Mouse (Mus musculus) heart, adult 2 months (tissue): ENCODE data around the gene Rpl15. TPM values are rescaled to one million over a fixed set of nuclear protein-coding genes. Genes with fewer than 3 reads are reported as not detected.

ENCODE experiments used
- DNase-seq, 2 experiments: peaks; one replicate each; pipeline ENCODE4 v3.0.0; 2021
- H3K27ac ChIP-seq: fragments of 200-600 bp; 2 replicates; pipeline ENCODE4 v1.8.1; 2022
- H3K27me3 ChIP-seq: fragments of 200-500 bp; 2 replicates; pipeline ENCODE4 v1.6.1; 2012; ENCODE audit warnings: mild to moderate bottlenecking, low read length, inconsistent platforms, mixed read lengths; ENCODE audit not compliant: control insufficient read depth, insufficient read depth
- H3K36me3 ChIP-seq: fragments of 200-500 bp; 2 replicates; pipeline ENCODE4 v1.6.1; 2012; ENCODE audit warnings: low read length, inconsistent platforms; ENCODE audit not compliant: control insufficient read depth, insufficient read depth
- H3K4me1 ChIP-seq: fragments of 200-500 bp; 2 replicates; pipeline ENCODE4 v1.6.1; 2011; ENCODE audit warnings: low read length; ENCODE audit not compliant: control insufficient read depth, insufficient read depth
- H3K4me3 ChIP-seq: fragments of 200-600 bp; 2 replicates; pipeline ENCODE4 v1.8.1; 2022
- H3K79me2 ChIP-seq: fragments of 200-500 bp; replicated peaks from 2 replicates; pipeline ENCODE4 v1.6.1; 2012; ENCODE audit warnings: mild to moderate bottlenecking, inconsistent platforms, low read length, moderate library complexity, mixed read lengths; ENCODE audit not compliant: control insufficient read depth, insufficient read depth
- H3K9ac ChIP-seq: fragments of 200-500 bp; 2 replicates; pipeline ENCODE4 v1.6.1; 2012; ENCODE audit warnings: low read depth, mild to moderate bottlenecking, control low read depth, inconsistent platforms, low read length, mixed read lengths
- CTCF ChIP-seq: fragments of 200-600 bp; IDR thresholded peaks from 2 replicates; pipeline ENCODE4 v1.8.1; 2022; ENCODE audit warnings: antibody characterized with exemption, mild to moderate bottlenecking, moderate library complexity
- EP300 ChIP-seq: fragments of 200-500 bp; IDR thresholded peaks from 2 replicates; pipeline ENCODE4 v1.6.1; 2011; ENCODE audit warnings: low read depth, low read length, control low read depth; ENCODE audit not compliant: insufficient read depth
- POLR2A ChIP-seq: fragments of 200-500 bp; IDR thresholded peaks from 2 replicates; pipeline ENCODE4 v1.6.1; 2011; ENCODE audit warnings: mild to moderate bottlenecking, low read depth, low read length, control low read depth; ENCODE audit not compliant: insufficient read depth
- WGBS: fragments of 180-500 bp; shearing (Covaris S2); methylation state at CpG from one replicate; pipeline ENCODE4 v1.1.7; 2018; 5-methylcytosine and 5-hydroxymethylcytosine counted together
- intact Hi-C: fragments of 180-260 bp; cut with DNase I; formaldehyde crosslinking; loops from one replicate; pipeline ENCODE4 v1.15.1; 2025
- polyA plus RNA-seq: library from polyadenylated mRNA; depleted of rRNA; stranded (reverse); fragments of >200 nt; gene quantifications from 2 replicates; pipeline ENCODE4 v1.2.3, GENCODE M21; 2012; rRNA removed
- total RNA-seq, 2 experiments: library from RNA; stranded (reverse); gene quantifications; 2 replicates each; pipeline ENCODE4 v1.2.3; 2021

Rpl15 gene
- total and polyA plus RNA-seq, 3 experiments = 160 to 586 (median 499) TPM

- Histone ChIP-seq H3K79me2 (peaks cover 14% of the 10 kb centered on the region), H3K9ac (no peak overlapping the region), H3K27me3 (no peaks in the 10 kb centered on the region), H3K36me3 (peaks cover 41% of the 10 kb centered on the region), H3K4me1 (peaks cover 10% of the 10 kb centered on the region), H3K27ac (no peak overlapping the region), H3K4me3 (no peak overlapping the region)
- 73% methylated on average over 6 of the region's 6 CpGs for WGBS
- no peak for TF ChIP-seq POLR2A
- no peak for TF ChIP-seq EP300
- no peak for TF ChIP-seq CTCF
- intact Hi-C loops = no loop called here
- DNase-seq = no peak
Measured at GRCm38 (mm10) chr14:18221977-18222376, 49.2 kb downstream of the Rpl15 start.

Other genes starting within 250 kb of the Rpl15 start
- 100 to 1,000 TPM in 1 of 2 experiments, 10 to 100 TPM in 1; 32.3 to 104 TPM for gene Nr1d2, start 32.3 kb downstream of the Rpl15 start, total RNA-seq
- 17.3 and 27.4 TPM in 2 replicates for gene Nr1d2, start 32.3 kb downstream of the Rpl15 start, polyA plus RNA-seq
- gene Nkiras1, start 255 bp downstream of the Rpl15 start, total RNA-seq = 10 to 100 TPM; 31.5 to 35.9 TPM
- 12.7 and 18.8 TPM in 2 replicates for gene Nkiras1, start 255 bp downstream of the Rpl15 start, polyA plus RNA-seq
- gene Ube2e1, start 60.5 kb upstream of the Rpl15 start, total RNA-seq = 10 to 100 TPM; 36.8 to 42.5 TPM
- 21.9 and 46.1 TPM in 2 replicates for gene Ube2e1, start 60.5 kb upstream of the Rpl15 start, polyA plus RNA-seq